Mouse (Mus musculus): ENCODE measurements around the gene Cyp4a32.

Cyp4a32 gene

DNA sequence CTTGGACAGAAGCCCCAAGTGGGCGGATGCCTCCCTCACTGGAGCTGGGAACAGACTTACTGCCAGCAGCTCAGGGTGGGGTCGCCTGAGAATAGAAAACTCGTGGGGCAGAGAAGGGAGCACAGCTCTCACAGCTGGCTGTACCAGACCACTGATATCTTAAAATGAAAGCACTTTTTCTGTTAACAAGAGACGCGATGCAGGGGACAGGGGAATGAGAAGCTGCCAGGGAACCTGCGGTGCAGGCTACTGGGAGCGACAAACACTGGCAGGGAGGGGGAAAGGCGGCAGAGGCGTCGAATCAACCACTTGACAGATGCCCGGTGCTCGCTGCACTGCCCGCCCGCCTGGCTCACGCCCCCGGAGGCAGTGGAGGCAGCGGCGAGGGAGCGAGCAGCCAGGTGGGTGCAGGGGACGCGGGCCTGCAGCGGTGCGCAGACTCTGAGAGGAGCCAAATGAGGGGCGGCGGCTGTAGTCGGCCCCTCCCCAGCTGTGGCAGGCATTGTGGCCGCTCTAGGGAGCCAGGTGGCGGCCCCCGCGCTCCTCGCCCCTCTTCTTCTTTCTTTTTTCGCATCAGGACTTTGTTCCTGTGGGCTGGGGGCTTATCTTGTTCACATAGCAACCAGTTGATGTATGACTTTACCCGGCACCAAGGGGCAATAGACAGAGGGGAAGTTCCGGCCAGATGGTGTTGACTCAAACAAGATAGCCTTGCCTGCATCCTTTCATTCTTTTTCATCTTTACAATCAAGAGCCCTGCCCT lies 56.5 kb downstream of the Cyp4a32 start:
- DNase-seq: no peak

DNA sequence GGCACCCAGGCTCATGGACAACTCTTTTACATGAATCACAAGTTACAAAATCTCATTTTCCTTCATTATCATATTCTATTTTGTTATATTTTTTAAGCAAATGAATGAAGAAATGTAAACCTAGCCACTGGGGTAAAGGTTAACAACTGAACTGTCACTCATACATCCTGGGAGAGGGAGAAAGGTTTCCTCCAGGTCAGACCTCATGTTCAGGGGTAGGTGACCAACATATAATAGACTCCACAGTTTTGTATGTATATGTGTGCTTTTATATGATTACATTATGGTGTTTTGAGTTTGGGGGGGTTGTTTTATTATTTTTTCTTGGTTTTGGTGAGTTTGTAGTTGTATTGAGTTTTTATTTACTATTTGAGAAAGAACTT lies 57.1 kb downstream of the Cyp4a32 start:
- no peak for DNase-seq

DNA sequence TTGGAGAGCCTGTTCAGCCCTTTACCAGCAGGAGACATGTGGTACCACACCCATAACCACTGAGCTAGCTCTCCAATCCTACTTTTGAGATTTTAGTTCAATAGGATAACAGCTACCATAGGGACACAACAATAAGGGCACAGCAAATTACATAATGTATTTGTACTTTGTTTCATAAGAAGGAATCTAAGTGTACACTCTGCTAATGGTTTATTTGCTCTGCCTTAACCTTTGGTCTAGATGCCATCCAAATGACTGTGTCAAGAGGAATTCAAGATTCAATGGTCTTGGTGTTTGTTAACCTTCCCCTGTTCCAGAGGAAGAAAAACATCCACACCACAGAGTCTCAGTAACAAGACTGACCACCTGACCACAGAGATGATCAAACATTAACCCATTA lies 58.4 kb downstream of the Cyp4a32 start:
- DNase-seq: no peak

All from cerebellum, adult 8-10 months (tissue).